Mouse (Mus musculus): ENCODE results near the gene Olfr839-ps1.

Olfr839-ps1 gene

GRCm38 (mm10) chr9:19177212-19177611 is at the start of gene Olfr839-ps1:
Olfr839-ps1 (minus strand) TSS chr9:19177312.
- in situ Hi-C loops (cut with MboI): no loop called here

GRCm38 (mm10) chr9:19136017-19136416 is 41.1 kb downstream of the Olfr839-ps1 start, which contains the start of gene Olfr837:
Olfr837 (plus strand) TSS chr9:19136317.
- in situ Hi-C loops (cut with MboI): no loop called here

- in situ Hi-C loops (cut with MboI): no loop called here
These were observed 57.0 kb downstream of the Olfr839-ps1 start, which contains the start of gene Olfr836 for GRCm38 (mm10) chr9:19120082-19120481. Olfr836 (plus strand) TSS chr9:19120382.
